Mouse (Mus musculus) forebrain, postnatal 0 days (tissue): ENCODE measurements around the gene Hsf5. TPM values are rescaled to one million over a fixed set of nuclear protein-coding genes. Genes with fewer than 3 reads are reported as not detected.
A peak's percentile ranks its signal among the peaks of the same experiment; 100 is the strongest.

Source experiments
- ATAC-seq: fragments of 200-750 bp; cut with Nextera tagmentation; 2 replicates; pipeline ENCODE4 v1.8.0; 2017; ENCODE audit warnings: mild to moderate bottlenecking, moderate library complexity
- DNase-seq: peaks from one replicate; pipeline ENCODE4 v3.0.0-alpha.2; 2015
- H3K27ac ChIP-seq: fragments of 300-500 bp; sonication (generic); 2 replicates; pipeline ENCODE4 v1.5.1; 2014; ENCODE audit warnings: low read depth, mild to moderate bottlenecking, antibody characterized with exemption, low read length, moderate library complexity, mixed read lengths
- H3K27me3 ChIP-seq: fragments of 300-500 bp; sonication (generic); 2 replicates; pipeline ENCODE4 v1.6.1; 2014; ENCODE audit warnings: mild to moderate bottlenecking, low read length, mixed read lengths; ENCODE audit not compliant: insufficient read depth
- H3K36me3 ChIP-seq: fragments of 300-500 bp; sonication (generic); 2 replicates; pipeline ENCODE4 v1.6.1; 2014; ENCODE audit warnings: mild to moderate bottlenecking, moderate library complexity; ENCODE audit not compliant: insufficient read depth
- H3K4me1 ChIP-seq: fragments of 300-500 bp; sonication (generic); 2 replicates; pipeline ENCODE4 v1.6.1; 2014; ENCODE audit warnings: antibody characterized with exemption; ENCODE audit not compliant: insufficient read depth
- H3K4me2 ChIP-seq: fragments of 300-500 bp; sonication (generic); 2 replicates; pipeline ENCODE4 v1.6.1; 2014; ENCODE audit warnings: low read depth, mild to moderate bottlenecking, moderate library complexity
- H3K4me3 ChIP-seq: fragments of 300-500 bp; sonication (generic); 2 replicates; pipeline ENCODE4 v1.5.1; 2014; ENCODE audit warnings: low read depth, low read length, mixed read lengths
- H3K9ac ChIP-seq: fragments of 300-500 bp; sonication (generic); 2 replicates; pipeline ENCODE4 v1.6.1; 2014; ENCODE audit warnings: mild to moderate bottlenecking
- H3K9me3 ChIP-seq: fragments of 300-500 bp; sonication (generic); 2 replicates; pipeline ENCODE4 v1.6.1; 2016; ENCODE audit warnings: low read length
- CTCF ChIP-seq: sonication (generic); IDR thresholded peaks from 2 replicates; pipeline ENCODE4 v1.5.1; 2016; ENCODE audit warnings: antibody characterized with exemption, control low read depth, low read depth
- WGBS: fragments of 180-500 bp; shearing (Covaris S2); extraction: QIAGEN DNeasy Blood & Tissue Kit; methylation state at CpG from one replicate; pipeline ENCODE4 v1.1.7; 2014; 5-methylcytosine and 5-hydroxymethylcytosine counted together
- polyA plus RNA-seq: library from polyadenylated mRNA; unstranded; fragments of >200 nt; fragmentation: Nextera tagmentation; extraction: Ambion mirVana; gene quantifications from 2 replicates; pipeline ENCODE4 v1.2.1, GENCODE M21; 2015
- total RNA-seq: library from RNA; depleted of rRNA; stranded (reverse); fragments of >200 nt; gene quantifications from 2 replicates; pipeline ENCODE4 v1.2.3, GENCODE M21; 2014; rRNA removed

The Hsf5 gene
- total RNA-seq (0.23 and 0.48 TPM in 2 replicates), polyA plus RNA-seq (0.08 and 0.16 TPM in 2 replicates)

DNA sequence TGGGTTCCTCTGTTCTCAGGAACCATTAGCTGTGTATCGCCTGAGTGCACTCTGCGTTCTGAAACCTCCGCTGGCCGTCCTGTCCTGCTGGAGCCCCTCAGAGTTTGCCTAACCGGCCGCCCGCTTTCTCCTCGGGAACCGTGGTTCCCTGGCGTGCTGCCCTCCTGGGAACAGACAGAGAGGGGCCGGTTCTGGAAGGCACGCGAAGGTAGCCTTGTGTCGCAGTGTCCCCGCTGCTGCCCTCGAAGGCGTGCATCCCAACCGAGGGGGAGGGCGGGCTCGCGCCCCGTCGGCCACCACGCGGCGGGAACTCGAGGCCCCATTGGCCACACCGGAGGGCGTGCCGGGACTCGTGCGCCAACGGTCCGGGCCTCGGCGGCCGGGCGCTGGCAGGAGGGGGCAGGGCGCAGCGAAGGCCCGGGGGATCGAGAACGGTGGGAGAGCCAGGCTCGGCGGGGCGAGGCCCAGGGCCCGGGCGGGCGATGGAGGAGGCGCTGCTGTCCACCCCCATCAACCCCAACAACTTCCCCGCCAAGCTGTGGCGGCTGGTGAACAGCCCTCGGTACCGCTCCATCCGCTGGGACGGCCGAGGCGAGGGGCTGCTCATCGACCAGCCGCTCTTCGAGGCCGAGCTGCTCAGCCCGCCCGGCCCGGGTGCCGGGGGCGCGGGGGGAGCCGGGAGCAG, at the start of gene Hsf5:
Gene Hsf5 (plus strand): TSS at position 375 of the 685 bp plus-strand sequence.
- Histone ChIP-seq H3K4me3 (no peak within 1 kb of the TSS), H3K27me3 (no peaks in the 10 kb centered on the region), H3K27ac (no peak within 1 kb of the TSS), H3K9ac (no peak within 1 kb of the TSS), H3K36me3 (peaks cover 71% of the 10 kb centered on the region), H3K4me1 (no peaks in the 10 kb centered on the region), H3K4me2 (no peak within 1 kb of the TSS), H3K9me3 (no peaks in the 10 kb centered on the region)
- ATAC-seq (no peak), DNase-seq (no peak)
- 93% methylated on average over 58 of the region's 69 CpGs for WGBS
- no peak for TF ChIP-seq CTCF

DNA sequence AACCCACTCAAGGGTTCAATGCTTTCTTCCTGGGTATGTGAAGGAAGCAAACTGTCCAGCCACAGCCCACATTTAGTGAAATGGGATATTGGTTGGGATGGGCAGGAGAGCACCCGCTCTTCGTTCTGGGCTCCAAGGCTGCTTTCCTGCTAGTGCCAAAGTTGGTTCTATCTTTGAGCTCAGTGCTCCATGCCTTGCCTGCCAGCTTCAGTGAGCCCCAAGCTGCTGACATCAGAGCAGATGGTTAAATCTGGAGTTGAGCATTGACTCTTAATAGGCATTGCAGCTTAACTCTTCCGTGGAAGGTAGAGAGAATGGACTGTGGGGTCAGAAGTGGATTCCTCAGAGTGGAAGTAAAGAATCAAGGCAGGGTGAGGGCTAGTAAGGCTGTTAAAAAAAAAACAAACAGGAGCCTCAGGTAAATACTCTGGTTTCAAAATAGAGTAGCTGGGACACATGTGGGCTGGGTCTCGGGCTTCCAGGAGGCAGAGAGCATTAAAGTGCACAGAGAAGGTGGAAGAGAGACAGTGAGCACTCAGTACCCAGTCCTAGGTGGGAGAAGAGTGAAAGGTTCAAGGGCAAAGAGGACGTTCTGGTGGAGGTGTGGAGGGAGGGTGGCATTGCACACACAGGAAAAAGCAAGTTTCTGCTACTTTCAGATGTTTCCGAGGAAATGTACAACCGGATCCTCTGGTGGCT, 48.6 kb upstream of the Hsf5 start, which contains the start of gene Sept4:
Gene Sept4 (plus strand): TSS at position 649 of the 699 bp plus-strand sequence.
- 75% methylated on average over 7 of the region's 7 CpGs for WGBS
- ATAC-seq (no peak), DNase-seq (peak; percentile 40)
- no peaks in the 10 kb centered on the region for H3K27me3 ChIP-seq
- H3K4me2 ChIP-seq = no peak within 1 kb of the TSS
- no peaks in the 10 kb centered on the region for H3K4me1 ChIP-seq
- TF ChIP-seq CTCF = no peak
- H3K27ac ChIP-seq = no peak within 1 kb of the TSS
- H3K36me3 ChIP-seq = no peaks in the 10 kb centered on the region
- no peak within 1 kb of the TSS for H3K9ac ChIP-seq
- H3K9me3 ChIP-seq = no peaks in the 10 kb centered on the region
- no peak within 1 kb of the TSS for H3K4me3 ChIP-seq

- ATAC-seq (no peak), DNase-seq (no peak)
- no peaks in the 10 kb centered on the region for H3K27me3 ChIP-seq
- H3K9ac ChIP-seq = no peak overlapping the region
- H3K36me3 ChIP-seq = no peaks in the 10 kb centered on the region
- H3K4me2 ChIP-seq = no peak overlapping the region
- H3K4me3 ChIP-seq = no peak overlapping the region
- no peak for TF ChIP-seq CTCF
- no peak overlapping the region for H3K27ac ChIP-seq
- WGBS = 72% methylated on average over 5 of the region's 5 CpGs
- no peaks in the 10 kb centered on the region for H3K4me1 ChIP-seq
- no peaks in the 10 kb centered on the region for H3K9me3 ChIP-seq
These were observed 46.2 kb upstream of the Hsf5 start for GRCm38 (mm10) chr11:87570743-87571142.

- no peak overlapping the region; the same call in 1 of the 2 replicates for H3K9ac ChIP-seq
- WGBS = 90% methylated on average over 1 of the region's 1 CpGs
- H3K4me1 ChIP-seq = no peaks in the 10 kb centered on the region
These were observed 45.5 kb upstream of the Hsf5 start for GRCm38 (mm10) chr11:87571361-87571950.

DNA sequence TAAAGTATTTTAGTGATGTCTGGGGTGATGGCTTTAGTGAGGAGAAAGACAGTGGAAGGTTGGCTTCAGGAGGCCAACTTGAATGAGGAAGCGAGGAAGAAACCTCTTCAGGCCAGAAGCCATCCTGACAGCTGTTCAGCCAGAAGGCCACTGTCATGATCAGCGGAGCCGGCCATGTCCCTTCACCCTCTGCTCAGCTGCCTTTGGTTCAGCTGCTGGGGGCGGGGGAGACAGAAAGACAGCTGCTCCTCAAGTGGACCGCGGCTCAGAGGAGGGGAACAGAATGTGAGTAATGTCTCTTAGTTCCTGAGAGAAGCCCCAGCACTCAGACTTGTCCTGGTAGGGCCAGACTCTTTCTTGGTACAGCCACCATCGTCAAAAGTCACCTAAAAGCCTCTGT, 43.2 kb upstream of the Hsf5 start:
- 79% methylated on average over 7 of the region's 7 CpGs for WGBS
- no peak for DNase-seq
- ATAC-seq = no peak
- Histone ChIP-seq H3K36me3 (no peaks in the 10 kb centered on the region), H3K27me3 (no peaks in the 10 kb centered on the region), H3K9me3 (no peaks in the 10 kb centered on the region), H3K4me2 (no peak overlapping the region), H3K4me1 (peaks cover 11% of the 10 kb centered on the region; the same call in 1 of the 2 replicates), H3K27ac (no peak overlapping the region), H3K9ac (no peak overlapping the region), H3K4me3 (no peak overlapping the region)
- TF ChIP-seq CTCF = no peak

More at GRCm38 (mm10) chr11:87571361-87571950, 45.5 kb upstream of the Hsf5 start:
- Histone ChIP-seq H3K27me3 (no peaks in the 10 kb centered on the region), H3K36me3 (no peaks in the 10 kb centered on the region), H3K9me3 (no peaks in the 10 kb centered on the region), H3K27ac (no peak overlapping the region), H3K4me2 (no peak overlapping the region), H3K4me3 (no peak overlapping the region)
- DNase-seq (no peak), ATAC-seq (peak; percentile 23; the same call in 1 of the 2 replicates)
- TF ChIP-seq CTCF = no peak

DNA sequence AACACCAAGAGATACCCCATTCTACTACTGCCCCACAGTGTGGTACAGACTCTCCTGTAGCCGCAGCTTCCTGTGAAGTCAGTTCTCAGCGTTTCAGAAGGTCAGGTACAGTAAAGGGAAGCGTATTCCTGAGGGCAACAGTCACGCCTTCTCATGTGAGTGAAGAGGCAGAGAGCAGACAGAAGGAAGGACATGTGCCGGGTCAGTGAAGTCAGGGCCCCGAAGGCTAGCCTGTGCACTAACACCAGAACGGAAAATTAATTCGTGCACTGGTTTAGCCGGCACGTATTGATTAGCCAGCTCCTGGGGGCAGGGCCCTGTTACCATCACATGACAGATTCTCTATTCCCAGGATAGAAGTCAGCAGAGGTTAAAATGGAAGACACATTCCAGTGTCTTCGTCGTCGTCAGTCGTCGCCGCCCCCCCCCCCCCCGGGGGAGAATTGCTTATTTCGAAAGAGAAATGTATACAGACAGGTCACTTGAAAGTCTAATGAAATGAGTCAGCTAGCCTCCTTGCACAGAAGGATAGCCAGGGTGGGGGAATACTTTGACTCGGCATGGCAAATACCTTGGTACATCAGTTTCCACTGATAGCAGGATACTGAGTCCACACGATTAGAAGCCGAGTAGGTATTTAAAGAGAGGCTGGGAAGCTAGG, 42.3 kb upstream of the Hsf5 start:
- H3K9me3 ChIP-seq = no peaks in the 10 kb centered on the region
- H3K36me3 ChIP-seq = no peaks in the 10 kb centered on the region
- H3K27ac ChIP-seq = no peak overlapping the region
- 84% methylated on average over 21 of the region's 21 CpGs for WGBS
- TF ChIP-seq CTCF = no peak
- no peak for ATAC-seq
- no peak for DNase-seq
- peaks cover 12% of the 10 kb centered on the region; the same call in 1 of the 2 replicates for H3K4me1 ChIP-seq
- H3K9ac ChIP-seq = no peak overlapping the region
- no peak overlapping the region for H3K4me3 ChIP-seq
- H3K27me3 ChIP-seq = no peaks in the 10 kb centered on the region
- H3K4me2 ChIP-seq = no peak overlapping the region
